Mouse (Mus musculus) hindbrain, embryonic 12.5 days (tissue): Measurements from ENCODE around the gene Mesd. TPM values are rescaled to one million over a fixed set of nuclear protein-coding genes. Genes with fewer than 3 reads are reported as not detected.
A peak's percentile ranks its signal among the peaks of the same experiment; 100 is the strongest.
"Not testable (repeated sequence)": the region's sequence is repeated elsewhere in the genome, so short reads cannot be mapped to it uniquely, and the experiment has no call there.

ENCODE experiments used
- ATAC-seq: fragments of 200-750 bp; cut with Nextera tagmentation; 2 replicates; pipeline ENCODE4 v1.8.0; 2017; ENCODE audit warnings: moderate TSS enrichment; ENCODE audit not compliant: low FRiP score
- H3K27ac ChIP-seq: fragments of 300-500 bp; sonication (generic); 2 replicates; pipeline ENCODE4 v1.5.1; 2016; ENCODE audit warnings: mild to moderate bottlenecking
- H3K27me3 ChIP-seq: fragments of 300-500 bp; sonication (generic); 2 replicates; pipeline ENCODE4 v1.6.1; 2016; ENCODE audit warnings: mild to moderate bottlenecking
- H3K36me3 ChIP-seq: fragments of 300-500 bp; sonication (generic); 2 replicates; pipeline ENCODE4 v1.6.1; 2016; ENCODE audit warnings: mild to moderate bottlenecking
- H3K4me1 ChIP-seq: fragments of 300-500 bp; sonication (generic); 2 replicates; pipeline ENCODE4 v1.6.1; 2016
- H3K4me2 ChIP-seq: fragments of 300-500 bp; sonication (generic); replicated peaks from 2 replicates; pipeline ENCODE4 v1.6.1; 2016; ENCODE audit warnings: mild to moderate bottlenecking
- H3K4me3 ChIP-seq: fragments of 300-500 bp; sonication (generic); 2 replicates; pipeline ENCODE4 v1.5.1; 2016; ENCODE audit warnings: mild to moderate bottlenecking
- H3K9ac ChIP-seq: fragments of 300-500 bp; sonication (generic); 2 replicates; pipeline ENCODE4 v1.6.1; 2016; ENCODE audit warnings: mild to moderate bottlenecking, moderate library complexity
- H3K9me3 ChIP-seq: fragments of 300-500 bp; sonication (generic); replicated peaks from 2 replicates; pipeline ENCODE4 v1.6.1; 2016; ENCODE audit warnings: mild to moderate bottlenecking
- WGBS: fragments of 180-500 bp; shearing (Covaris S2); methylation state at CpG from one replicate; pipeline ENCODE4 v1.1.7; 2016; 5-methylcytosine and 5-hydroxymethylcytosine counted together
- polyA plus RNA-seq: library from polyadenylated mRNA; unstranded; fragments of >200 nt; fragmentation: Nextera tagmentation; extraction: Ambion mirVana; gene quantifications from 2 replicates; pipeline ENCODE4 v1.2.1, GENCODE M21; 2016

The Mesd gene
- polyA plus RNA-seq, 1 experiment from 2014 or later, result 91.1 TPM

DNA sequence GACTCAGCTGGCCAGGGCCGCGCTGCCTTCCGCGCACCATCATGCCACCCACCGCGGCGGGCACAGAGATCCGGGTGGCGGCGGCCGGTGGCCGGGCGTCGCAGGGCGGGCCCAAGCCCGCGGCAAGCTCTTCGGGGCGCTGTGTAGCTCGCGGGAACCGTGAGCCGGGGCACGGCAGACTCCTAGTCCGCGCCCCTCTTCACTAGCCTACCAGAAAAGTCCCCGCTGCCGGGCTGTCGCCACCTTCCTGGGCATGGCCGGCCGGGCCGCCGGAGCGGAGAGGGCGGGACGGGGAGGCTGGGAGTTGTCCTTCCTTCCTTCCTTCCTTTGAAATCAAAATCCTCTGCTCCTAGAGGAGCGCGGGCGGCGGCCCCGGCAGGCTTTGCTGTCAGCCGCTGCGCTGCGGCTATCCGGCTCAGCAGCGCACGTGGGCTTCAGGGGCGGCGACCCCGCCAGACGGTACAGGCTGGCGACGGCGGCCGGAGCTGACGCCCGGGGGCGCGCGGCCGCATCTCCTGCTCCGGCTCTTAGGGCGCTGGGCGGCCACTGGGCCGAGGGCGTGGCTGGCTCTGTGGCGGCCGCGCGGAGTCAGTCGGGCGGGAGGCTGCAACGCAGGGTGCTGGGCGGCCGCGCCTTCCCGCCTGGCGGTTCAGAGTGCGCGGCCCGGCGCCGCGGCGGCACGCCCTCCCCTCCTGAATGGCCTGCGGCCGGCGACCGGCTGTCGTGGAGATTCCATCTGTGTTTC lies 818 bp upstream of the Mesd start:
- H3K9ac ChIP-seq, result peak overlapping the region; percentile 89
- under 1% methylated on average over 70 of the region's 91 CpGs for WGBS
- no peaks in the 10 kb centered on the region; the same call in 1 of the 2 replicates for H3K27me3 ChIP-seq
- H3K4me2 ChIP-seq, result peak overlapping the region; percentile 95
- no peaks in the 10 kb centered on the region for H3K9me3 ChIP-seq
- no peaks in the 10 kb centered on the region for H3K36me3 ChIP-seq
- peak; percentile 75 for ATAC-seq
- peak overlapping the region; percentile 82 for H3K4me3 ChIP-seq
- peaks cover 46% of the 10 kb centered on the region for H3K4me1 ChIP-seq
- H3K27ac ChIP-seq, result peak overlapping the region; percentile 95

- Histone ChIP-seq H3K4me1 (peaks cover 32% of the 10 kb centered on the region), H3K36me3 (no peaks in the 10 kb centered on the region), H3K9me3 (no peaks in the 10 kb centered on the region), H3K27me3 (no peaks in the 10 kb centered on the region; the same call in 1 of the 2 replicates), H3K27ac (peak overlapping the region; percentile 95), H3K9ac (peak overlapping the region; percentile 89), H3K4me3 (peak overlapping the region; percentile 82), H3K4me2 (peak overlapping the region; percentile 95)
- ATAC-seq, result no peak
- 44% methylated on average over 6 of the region's 6 CpGs for WGBS
These were observed 761 bp downstream of the Mesd start for GRCm38 (mm10) chr7:83884921-83885532.

- Histone ChIP-seq H3K27me3 (no peaks in the 10 kb centered on the region; the same call in 1 of the 2 replicates), H3K4me1 (peaks cover 27% of the 10 kb centered on the region), H3K4me3 (no peak overlapping the region), H3K27ac (no peak overlapping the region), H3K9ac (no peak overlapping the region), H3K4me2 (no peak overlapping the region), H3K36me3 (no peaks in the 10 kb centered on the region), H3K9me3 (no peaks in the 10 kb centered on the region)
- 91% methylated on average over 4 of the region's 4 CpGs for WGBS
- no peak for ATAC-seq
These were observed 1.6 kb downstream of the Mesd start for GRCm38 (mm10) chr7:83885835-83886234.

GRCm38 (mm10) chr7:83886366-83887129 lies 2.3 kb downstream of the Mesd start:
- Histone ChIP-seq H3K27ac (no peak overlapping the region), H3K4me3 (no peak overlapping the region), H3K4me2 (no peak overlapping the region), H3K27me3 (no peaks in the 10 kb centered on the region; the same call in 1 of the 2 replicates), H3K4me1 (peaks cover 24% of the 10 kb centered on the region), H3K9ac (no peak overlapping the region), H3K9me3 (no peaks in the 10 kb centered on the region), H3K36me3 (no peaks in the 10 kb centered on the region)
- no peak for ATAC-seq
- 92% methylated on average over 6 of the region's 6 CpGs for WGBS

GRCm38 (mm10) chr7:83889383-83889782 lies 5.1 kb downstream of the Mesd start:
- no peak overlapping the region for H3K9ac ChIP-seq
- peaks cover 24% of the 10 kb centered on the region for H3K4me1 ChIP-seq
- no peaks in the 10 kb centered on the region; the same call in 1 of the 2 replicates for H3K27me3 ChIP-seq
- no peak for ATAC-seq
- WGBS, result 66% methylated on average over 3 of the region's 3 CpGs
- H3K4me3 ChIP-seq, result no peak overlapping the region
- no peaks in the 10 kb centered on the region for H3K36me3 ChIP-seq
- H3K4me2 ChIP-seq, result no peak overlapping the region
- H3K27ac ChIP-seq, result no peak overlapping the region
- no peaks in the 10 kb centered on the region for H3K9me3 ChIP-seq

DNA sequence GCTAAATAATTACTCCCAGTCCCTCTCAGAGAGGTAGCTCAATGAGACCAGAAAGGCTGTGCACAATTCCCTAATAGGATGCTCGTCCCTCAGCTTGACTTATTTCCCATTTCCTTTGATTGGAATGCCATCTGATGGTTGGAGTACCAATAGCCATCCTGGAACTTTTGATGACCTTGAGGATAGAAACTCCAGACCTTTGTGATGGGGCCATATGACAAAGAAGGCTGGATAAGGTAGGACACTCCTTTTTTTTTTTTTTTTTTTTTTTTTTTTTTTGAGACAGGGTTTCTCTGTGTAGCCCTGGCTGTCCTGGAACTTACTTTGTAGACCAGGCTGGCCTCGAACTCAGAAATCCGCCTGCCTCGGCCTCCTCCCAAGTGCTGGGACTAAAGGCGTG lies 5.7 kb downstream of the Mesd start:
- H3K27me3 ChIP-seq, H3K36me3 ChIP-seq, H3K9me3 ChIP-seq, H3K9ac ChIP-seq, ATAC-seq, H3K4me3 ChIP-seq, H3K4me2 ChIP-seq, H3K27ac ChIP-seq: not testable (repeated sequence)
- WGBS, result 88% methylated on average over 5 of the region's 5 CpGs
- H3K4me1 ChIP-seq, result peaks cover 22% of the 10 kb centered on the region

GRCm38 (mm10) chr7:83891433-83892332 lies 7.4 kb downstream of the Mesd start:
- Histone ChIP-seq H3K9ac (peak overlapping the region; percentile 87), H3K9me3 (no peaks in the 10 kb centered on the region), H3K4me1 (peaks cover 18% of the 10 kb centered on the region), H3K4me2 (peak overlapping the region; percentile 86), H3K36me3 (peaks cover 10% of the 10 kb centered on the region; the same call in 1 of the 2 replicates), H3K27ac (peak overlapping the region; percentile 86), H3K4me3 (peak overlapping the region; percentile 77), H3K27me3 (no peaks in the 10 kb centered on the region; the same call in 1 of the 2 replicates)
- 2% methylated on average over 43 of the region's 44 CpGs for WGBS
- peak; percentile 97 for ATAC-seq

- Histone ChIP-seq H3K4me1 (peaks cover 18% of the 10 kb centered on the region), H3K4me2 (peak overlapping the region; percentile 86), H3K27me3 (no peaks in the 10 kb centered on the region; the same call in 1 of the 2 replicates), H3K4me3 (peak overlapping the region; percentile 77), H3K36me3 (peaks cover 12% of the 10 kb centered on the region), H3K9me3 (no peaks in the 10 kb centered on the region), H3K27ac (peak overlapping the region; percentile 86), H3K9ac (peak overlapping the region; percentile 87)
- WGBS, result 0% methylated on average over 20 of the region's 21 CpGs
- ATAC-seq, result peak; percentile 19
These were observed 8.0 kb downstream of the Mesd start for GRCm38 (mm10) chr7:83892333-83892669.

- no peak for ATAC-seq
- no peaks in the 10 kb centered on the region for H3K27me3 ChIP-seq
- no peak overlapping the region for H3K27ac ChIP-seq
- no peak overlapping the region for H3K4me3 ChIP-seq
- peaks cover 33% of the 10 kb centered on the region for H3K36me3 ChIP-seq
- H3K9ac ChIP-seq, result no peak overlapping the region
- peaks cover 18% of the 10 kb centered on the region for H3K4me1 ChIP-seq
- H3K4me2 ChIP-seq, result no peak overlapping the region
- no peaks in the 10 kb centered on the region for H3K9me3 ChIP-seq
- WGBS, result 97% methylated on average over 1 of the region's 1 CpGs
These were observed 10.1 kb downstream of the Mesd start for GRCm38 (mm10) chr7:83894348-83894747.

- no peaks in the 10 kb centered on the region for H3K27me3 ChIP-seq
- peaks cover 48% of the 10 kb centered on the region for H3K36me3 ChIP-seq
These were observed 11.9 kb downstream of the Mesd start for GRCm38 (mm10) chr7:83896077-83896740.

GRCm38 (mm10) chr7:83898267-83898666 lies 14.0 kb downstream of the Mesd start:
- Histone ChIP-seq H3K4me3 (no peak overlapping the region), H3K4me1 (peaks cover 7% of the 10 kb centered on the region), H3K27me3 (no peaks in the 10 kb centered on the region), H3K27ac (no peak overlapping the region), H3K9me3 (no peaks in the 10 kb centered on the region), H3K36me3 (peaks cover 52% of the 10 kb centered on the region), H3K4me2 (no peak overlapping the region), H3K9ac (no peak overlapping the region)
- ATAC-seq, result no peak
- 96% methylated on average over 11 of the region's 11 CpGs for WGBS

More at GRCm38 (mm10) chr7:83896077-83896740, 11.9 kb downstream of the Mesd start:
- H3K9ac ChIP-seq, result no peak overlapping the region
- WGBS, result 95% methylated on average over 5 of the region's 5 CpGs
- no peak overlapping the region for H3K4me2 ChIP-seq
- no peak overlapping the region for H3K4me3 ChIP-seq
- H3K9me3 ChIP-seq, result no peaks in the 10 kb centered on the region
- no peak overlapping the region for H3K27ac ChIP-seq
- peaks cover 18% of the 10 kb centered on the region for H3K4me1 ChIP-seq
- no peak for ATAC-seq
